Mouse (Mus musculus): ENCODE data around the gene Thra.

Gene Thra

GRCm38 (mm10) chr11:98744456-98745019 lies 4.1 kb downstream of the Thra start:
- in situ Hi-C loops (cut with MboI, MseI) = loop anchor here (5.0 kb wide), 1 partner anchor 38 kb away; no protein-coding TSS in a partner anchor

GRCm38 (mm10) chr11:98745932-98746853 lies 5.8 kb downstream of the Thra start:
- in situ Hi-C loops (cut with MboI, MseI) = loop anchor here (5.0 kb wide), 1 partner anchor 36 kb away; no protein-coding TSS in a partner anchor

DNA sequence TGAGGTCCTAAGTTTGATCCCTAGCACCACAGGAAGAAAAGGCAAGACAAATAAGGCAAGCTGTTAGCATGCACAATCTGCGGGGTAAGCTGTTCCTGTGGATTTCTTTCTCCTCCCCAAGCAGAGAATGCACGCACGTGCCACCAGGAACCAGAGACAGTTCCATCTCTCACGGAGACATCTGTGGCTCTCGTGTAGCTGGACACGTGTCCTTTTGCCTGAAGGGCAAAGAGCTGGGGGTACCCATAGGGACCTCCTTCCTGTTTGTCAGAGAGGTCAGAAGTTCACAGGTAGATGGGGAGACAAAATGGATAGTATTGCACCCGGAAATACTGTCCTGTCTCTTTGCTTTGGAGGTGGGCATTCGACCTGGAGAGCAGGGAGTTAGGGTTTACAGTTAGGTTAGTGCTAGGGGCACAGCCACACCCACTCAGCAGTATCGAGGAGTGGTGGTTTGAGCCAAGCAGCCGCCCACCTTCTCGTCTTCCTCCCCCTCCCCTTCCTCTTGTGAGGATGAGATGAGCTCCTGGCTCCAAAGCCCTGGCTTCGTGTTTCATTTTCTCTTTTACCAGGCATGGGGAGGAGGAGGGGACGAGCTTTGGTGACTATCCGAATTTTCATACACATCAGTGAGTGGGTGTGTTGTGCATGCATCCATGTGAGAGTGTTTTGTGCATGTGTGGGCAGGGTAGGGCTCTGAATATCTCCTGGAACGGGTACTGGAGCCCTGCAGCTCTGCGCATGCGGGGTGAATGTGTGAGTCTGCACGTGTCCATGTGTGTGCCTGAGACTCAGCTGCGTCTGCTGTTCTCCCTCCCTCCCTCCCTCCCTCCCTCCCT lies 6.6 kb downstream of the Thra start:
- in situ Hi-C loops (cut with MboI, MseI) = loop anchor here (5.0 kb wide), 1 partner anchor 35 kb away; no protein-coding TSS in a partner anchor

- in situ Hi-C loops (cut with MboI, MseI) = loop anchor here (5.0 kb wide), 1 partner anchor 34 kb away; no protein-coding TSS in a partner anchor
Measured at GRCm38 (mm10) chr11:98747804-98748505, 7.5 kb downstream of the Thra start.

GRCm38 (mm10) chr11:98748506-98749416 lies 8.3 kb downstream of the Thra start:
- in situ Hi-C loops (cut with MboI, MseI) = loop anchor here (5.0 kb wide), 1 partner anchor 34 kb away; no protein-coding TSS in a partner anchor

- in situ Hi-C loops (cut with MboI, MseI) = loop anchor here (5.0 kb wide), 1 partner anchor 33 kb away; no protein-coding TSS in a partner anchor
Measured at GRCm38 (mm10) chr11:98749716-98750115, 9.3 kb downstream of the Thra start.

- in situ Hi-C loops (cut with MboI, MseI) = no loop called here
Measured at GRCm38 (mm10) chr11:98750351-98751201, 10.1 kb downstream of the Thra start.

GRCm38 (mm10) chr11:98751221-98751782 lies 10.9 kb downstream of the Thra start:
- in situ Hi-C loops (cut with MboI, MseI) = no loop called here

GRCm38 (mm10) chr11:98752562-98753140 lies 12.2 kb downstream of the Thra start:
- in situ Hi-C loops (cut with MboI, MseI) = no loop called here

GRCm38 (mm10) chr11:98753264-98753663 lies 12.8 kb downstream of the Thra start:
- in situ Hi-C loops (cut with MboI, MseI) = no loop called here

- in situ Hi-C loops (cut with MboI, MseI) = no loop called here
Measured at GRCm38 (mm10) chr11:98754151-98754620, 13.7 kb downstream of the Thra start.

DNA sequence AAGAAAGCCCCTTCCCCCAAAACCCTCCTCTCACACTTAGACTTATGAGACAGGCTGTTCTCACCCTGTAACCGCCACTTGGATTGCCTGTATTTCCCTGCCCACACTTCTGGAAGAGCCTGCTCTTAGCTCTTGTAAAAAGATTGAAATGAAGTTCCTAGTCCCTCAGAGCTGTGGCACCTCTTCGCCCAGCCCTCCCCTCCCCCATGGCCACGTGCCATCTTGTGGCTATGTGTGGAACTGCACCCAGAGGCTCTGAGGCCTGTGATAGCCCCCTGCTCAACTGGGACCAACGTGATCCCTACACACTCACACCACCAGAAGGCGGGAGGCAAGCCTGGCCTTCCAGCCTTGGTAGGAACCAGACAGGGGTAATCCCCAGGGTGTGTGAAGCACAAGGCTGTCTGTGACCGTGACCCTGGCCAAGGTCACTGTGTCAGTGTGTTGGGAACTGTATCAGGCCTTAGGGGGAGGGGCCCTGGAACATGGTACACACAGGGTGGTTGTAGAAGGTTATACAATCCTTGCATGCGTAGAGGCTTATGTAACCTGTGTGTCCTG lies 14.3 kb downstream of the Thra start:
- in situ Hi-C loops (cut with MboI, MseI) = no loop called here

GRCm38 (mm10) chr11:98755726-98756380 lies 15.4 kb downstream of the Thra start:
- in situ Hi-C loops (cut with MboI, MseI) = no loop called here

GRCm38 (mm10) chr11:98756711-98757110 lies 16.3 kb downstream of the Thra start:
- in situ Hi-C loops (cut with MboI, MseI) = no loop called here

DNA sequence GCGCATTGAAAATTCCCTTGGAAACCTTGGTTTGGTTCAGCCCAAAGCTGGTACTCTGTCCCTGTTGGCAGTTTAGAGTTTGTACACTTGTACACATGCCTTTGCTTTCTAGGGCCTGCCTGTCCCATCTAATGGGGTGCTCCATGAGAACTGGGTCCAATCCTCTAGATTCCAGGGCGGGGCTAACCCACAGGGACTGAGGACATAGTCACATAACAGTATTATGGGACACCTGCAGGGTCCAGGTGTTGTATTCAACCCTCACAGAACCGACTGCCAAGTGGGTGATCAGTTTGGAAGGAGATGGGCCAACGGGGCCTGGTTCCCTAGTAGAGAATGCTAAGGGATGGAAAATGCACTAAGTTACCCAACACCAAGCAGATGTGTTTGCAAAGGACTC lies 21.5 kb downstream of the Thra start:
- in situ Hi-C loops (cut with MboI, MseI) = no loop called here

GRCm38 (mm10) chr11:98762756-98763501 lies 22.5 kb downstream of the Thra start:
- in situ Hi-C loops (cut with MboI, MseI) = no loop called here

GRCm38 (mm10) chr11:98763502-98763861 lies 23.0 kb downstream of the Thra start:
- in situ Hi-C loops (cut with MboI, MseI) = no loop called here
